ENCODE assay signal across 8 mouse cellular contexts in genomic region chr1:194976164-194976516, GRCm38 (mm10). TPM values are rescaled to one million over a fixed set of nuclear protein-coding genes. Genes with fewer than 3 reads are reported as not detected.
DNase-seq lines count a peak whose midpoint lies in the region; ATAC-seq and TF ChIP-seq lines count a peak whose summit lies in the region.

No protein-coding gene starts in this region.

- H3K4me3 ChIP-seq in cortical plate, adult 2 months (ENCODE audit: insufficient read depth, low read length): peak overlapping the region; percentile 88
- H3K4me3 ChIP-seq in left cerebral cortex, adult 2 months: peak overlapping the region; percentile 97

- DNase-seq in adipocyte (ENCODE audit: low spot score): peak; percentile 86
- DNase-seq in gastrocnemius, adult 8-10 months (ENCODE audit: low spot score in 2 of 2): peak; percentile 88 to 90
- DNase-seq in hindlimb bud, embryonic 11.5 days (ENCODE audit: extremely low spot score, low read depth, low spot score): peak; percentile 28
- DNase-seq in left cerebral cortex, adult 2 months (ENCODE audit: extremely low spot score in 1 of 2, low spot score in 2 of 2): peak; percentile 94 to 97
- peak; percentile 94 for DNase-seq in right cerebral cortex, adult 18-20 months
- DNase-seq in urinary bladder, adult 2 months (ENCODE audit: low spot score): peak; percentile 95

- peak overlapping the region; percentile 95 for H3K27ac ChIP-seq in cortical plate, adult 2 months (ENCODE audit: insufficient read depth, low read length)
- peak overlapping the region; percentile 99 for H3K27ac ChIP-seq in left cerebral cortex, adult 2 months

- peak; percentile 63; the same call in 1 of the 2 replicates for TF ChIP-seq POLR2A in cortical plate, adult 2 months (IDR thresholded peaks at IDR 0.05; ENCODE audit: extremely low read depth, insufficient read depth, low read length)

- intact Hi-C loops in left cerebral cortex, adult 2 months (cut with DNase I): loop anchor here (1.0 to 10.0 kb wide), 5 partner anchors 41 to 351 kb away; partner anchors contain the start of genes Cd46 and Cr1l

- H3K4me1 ChIP-seq in cortical plate, adult 2 months (ENCODE audit: control insufficient read depth, insufficient read depth, low read length): peaks cover 4% of the 10 kb centered on the region

- peak; percentile 57 for TF ChIP-seq CTCF in cortical plate, adult 2 months (IDR thresholded peaks at IDR 0.05; ENCODE audit: extremely low read depth, insufficient read depth, low read length)
- TF ChIP-seq CTCF in left cerebral cortex, adult 2 months (IDR thresholded peaks at IDR 0.05): peak; percentile 85

- ATAC-seq in megakaryocyte, adult 5-6 weeks (ENCODE audit: poor library complexity, severe bottlenecking): peak; percentile 83

RNA-seq across cellular contexts. Expression of gene Cd34, which starts 37.5 kb away (rescaled TPM):
- polyA plus RNA-seq in cortical plate, adult 2 months (2012; rRNA removed): 85.9 and 99.4 TPM in 2 replicates
- 10 to 100 TPM; 25.2 to 34.4 (median 30.6) TPM for total RNA-seq in gastrocnemius, adult 8-10 months (2022)
- 10 to 100 TPM; 57.8 to 66.1 TPM for total RNA-seq in left cerebral cortex, adult 2 months (2021)
- 11.7 and 15.8 TPM in 2 replicates for total RNA-seq in megakaryocyte, adult 5-6 weeks (2015)
- total RNA-seq in megakaryocyte, adult 5-6 weeks (2017): 21.0 and 21.2 TPM in 2 replicates
- polyA plus RNA-seq in urinary bladder, adult 2 months (2012; rRNA removed): 234 and 240 TPM in 2 replicates

Comparison
In these comparisons a context has a peak if more than half of its experiments do, and no peak if none do; other contexts are left out.
1. Peak in every context shown above with its lines: DNase-seq, ATAC-seq, H3K4me3 ChIP-seq and H3K27ac ChIP-seq.
2. DNase-seq: peak in every context shown above with its lines; median percentile 96 in left cerebral cortex, adult 2 months; 95 in urinary bladder, adult 2 months; 94 in right cerebral cortex, adult 18-20 months; 89 in gastrocnemius, adult 8-10 months; 86 in adipocyte; 28 in hindlimb bud, embryonic 11.5 days.